Mouse (Mus musculus) lung, postnatal 0 days (tissue): ENCODE measurements around the gene Aff4.

Source experiments
- CTCF ChIP-seq: IDR thresholded peaks from 2 replicates; pipeline ENCODE4 v1.5.1; 2016; ENCODE audit warnings: antibody characterized with exemption, mild to moderate bottlenecking
- EP300 ChIP-seq: IDR thresholded peaks from 2 replicates; pipeline ENCODE4 v1.6.1; 2016; ENCODE audit warnings: antibody characterized with exemption, mild to moderate bottlenecking, control low read depth

GRCm38 (mm10) chr11:53351943-53352590 lies 1.4 kb downstream of the Aff4 start:
- TF ChIP-seq CTCF (no peak), EP300 (no peak)
